Mouse (Mus musculus) neural tube, embryonic 10.5 days (tissue): ENCODE results near the gene Caskin1.

Source experiments
- DNase-seq: peaks from one replicate; pipeline ENCODE4 v3.0.0-alpha.2; 2017; ENCODE audit warnings: low spot score; ENCODE audit errors: extremely low spot score

Caskin1 gene

DNA sequence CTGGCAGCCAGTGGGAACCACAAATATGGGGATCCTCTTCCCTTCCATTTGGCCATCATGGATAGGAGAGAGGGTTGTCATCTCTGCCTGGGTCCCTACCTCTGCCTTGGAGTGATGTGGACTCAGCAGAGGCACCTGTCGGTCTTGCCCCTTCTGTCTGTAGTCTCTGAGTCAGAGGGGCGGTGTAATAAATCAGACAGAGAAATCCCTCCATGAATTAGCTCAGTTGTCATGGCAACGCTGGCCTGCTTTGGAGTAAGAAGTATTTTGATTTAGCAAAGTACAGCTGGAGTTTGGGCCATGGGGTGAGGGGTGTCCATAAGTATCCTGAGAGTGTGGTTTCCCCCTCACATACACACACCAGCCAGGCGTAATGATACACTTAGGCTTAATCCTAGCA lies 2.0 kb downstream of the Caskin1 start:
- DNase-seq, result no peak

DNA sequence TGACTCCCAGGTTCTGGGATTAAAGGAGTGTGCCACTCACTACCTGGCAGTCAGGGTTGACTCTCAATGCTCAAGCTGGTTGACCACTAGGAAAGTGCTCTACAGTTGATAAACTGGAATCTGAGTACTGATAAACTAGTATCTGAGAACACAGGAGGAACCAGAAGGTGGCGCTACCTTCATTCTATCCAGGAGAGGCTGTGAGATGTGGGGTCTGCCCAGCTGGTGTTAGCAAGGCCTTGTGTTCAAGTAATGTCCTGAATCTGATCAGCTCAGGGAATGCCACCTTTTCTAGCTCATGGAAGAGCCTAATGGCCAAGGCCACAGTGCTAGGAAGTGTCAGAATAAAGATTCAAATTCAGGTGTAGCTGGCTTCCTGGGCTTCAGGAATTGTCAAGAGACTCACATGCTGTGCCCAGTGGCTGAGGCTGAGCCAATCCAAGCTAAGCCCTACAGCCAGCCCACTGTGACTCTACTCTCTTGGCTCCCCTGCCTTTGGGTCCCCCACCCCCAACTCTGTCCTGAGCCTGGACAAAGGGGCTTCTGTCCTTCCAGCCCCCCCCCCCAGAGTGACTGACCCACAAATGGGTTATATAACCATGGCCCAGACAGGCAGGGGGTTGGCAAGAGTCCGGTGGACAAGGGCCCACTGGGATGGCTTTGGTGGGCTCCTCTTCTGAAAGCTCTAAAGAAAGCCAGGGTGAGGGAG lies 6.4 kb downstream of the Caskin1 start:
- DNase-seq, result peak; percentile 50

DNA sequence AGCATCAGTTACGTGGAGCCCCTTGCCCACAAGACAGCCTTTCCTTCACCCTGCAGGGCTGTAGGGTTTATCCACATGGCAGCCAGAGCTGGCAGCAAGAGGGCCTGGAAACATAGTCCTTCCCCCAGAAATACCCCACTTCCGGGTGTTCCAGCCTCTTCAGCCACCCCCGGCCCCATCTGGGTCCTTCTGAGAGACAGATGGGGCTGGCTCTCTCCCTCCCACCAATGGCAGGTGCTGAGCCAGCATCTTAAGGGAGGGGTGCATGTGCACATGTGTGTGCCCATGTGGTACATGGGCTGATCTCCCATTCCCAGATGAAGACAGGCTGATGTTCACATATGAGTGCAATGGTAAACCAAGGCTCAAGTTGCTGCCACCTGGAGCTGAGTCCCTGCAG lies 7.0 kb downstream of the Caskin1 start:
- DNase-seq, result no peak

DNA sequence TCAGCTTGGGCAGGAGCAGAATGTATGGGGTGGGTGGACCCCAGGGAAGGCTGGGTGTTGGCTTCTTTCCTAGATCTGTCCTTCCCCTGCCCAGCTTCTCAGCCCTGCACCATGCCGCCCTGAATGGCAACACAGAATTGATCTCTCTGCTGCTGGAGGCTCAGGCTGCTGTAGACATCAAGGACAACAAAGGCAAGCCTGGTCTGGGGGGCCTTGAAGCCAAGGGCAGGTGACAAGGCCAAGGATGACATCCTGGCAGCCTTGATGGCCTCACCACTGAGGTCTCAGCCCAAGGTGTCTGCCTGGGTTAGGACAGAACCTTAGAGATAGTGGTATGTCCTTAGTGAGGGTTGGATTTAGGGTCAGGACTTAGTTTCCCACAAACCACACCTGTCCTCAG lies 7.6 kb downstream of the Caskin1 start:
- no peak for DNase-seq

DNA sequence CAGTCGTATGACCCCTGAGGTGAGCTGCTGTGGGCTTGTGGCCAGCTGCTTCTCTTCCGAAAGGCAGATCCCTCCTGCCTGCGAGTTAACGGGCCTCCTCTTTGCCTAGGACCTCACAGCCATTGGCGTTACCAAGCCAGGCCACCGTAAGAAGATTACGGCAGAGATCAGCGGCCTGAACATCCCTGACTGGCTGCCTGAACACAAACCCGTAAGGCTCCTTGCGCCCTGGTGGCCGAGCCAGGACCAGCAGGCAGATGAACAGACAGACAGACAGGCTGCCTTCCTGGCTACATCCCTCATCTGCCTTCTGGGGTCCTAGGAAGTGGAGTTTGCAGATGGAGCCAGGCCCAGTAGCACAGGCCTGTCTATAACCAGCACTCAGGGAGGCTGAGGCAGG lies 13.8 kb downstream of the Caskin1 start:
- DNase-seq, result peak; percentile 17

DNA sequence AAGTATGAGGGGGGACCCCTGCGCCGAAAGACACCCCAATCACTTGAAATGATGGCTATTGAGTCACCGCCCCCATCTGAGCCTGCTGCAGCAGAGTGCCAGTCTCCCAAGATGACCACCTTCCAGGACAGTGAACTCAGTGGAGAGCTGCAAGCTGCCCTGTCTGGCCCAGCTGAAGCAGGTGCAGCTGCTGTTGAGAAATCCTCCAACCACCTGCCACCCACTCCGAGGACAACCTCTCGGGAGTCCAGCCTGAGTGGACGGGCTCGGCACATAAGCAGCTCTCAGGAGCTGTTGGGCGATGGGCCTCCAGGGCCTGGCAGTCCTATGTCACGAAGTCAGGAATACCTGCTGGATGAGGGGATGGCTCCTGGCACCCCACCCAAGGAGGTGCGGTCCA lies 15.7 kb downstream of the Caskin1 start:
- DNase-seq, result no peak

DNA sequence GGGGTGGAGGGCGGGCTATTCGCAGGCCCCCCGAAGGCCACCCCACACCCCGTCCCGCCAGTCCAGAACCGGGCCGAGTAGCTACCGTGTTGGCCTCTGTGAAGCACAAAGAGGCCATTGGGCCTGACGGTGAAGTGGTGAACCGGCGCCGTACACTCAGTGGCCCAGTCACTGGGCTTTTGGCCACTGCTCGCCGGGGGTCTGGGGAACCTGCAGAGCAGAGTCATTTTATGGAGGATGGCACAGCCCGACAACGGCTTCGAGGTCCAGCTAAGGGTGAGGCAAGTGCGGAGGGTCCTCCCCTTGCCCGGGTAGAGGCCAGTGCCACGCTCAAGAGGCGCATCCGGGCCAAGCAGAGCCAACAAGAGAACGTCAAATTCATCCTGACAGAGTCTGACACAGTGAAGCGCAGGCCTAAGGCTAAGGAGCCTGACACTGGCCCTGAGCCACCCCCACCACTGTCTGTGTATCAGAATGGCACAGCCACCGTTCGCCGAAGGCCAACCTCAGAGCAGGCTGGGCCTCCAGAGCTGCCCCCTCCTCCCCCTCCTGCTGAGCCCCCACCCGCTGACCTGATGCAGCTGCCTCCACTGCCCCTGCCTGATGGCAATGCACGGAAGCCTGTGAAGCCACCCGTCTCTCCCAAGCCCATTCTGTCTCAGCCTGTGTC lies 17.0 kb downstream of the Caskin1 start:
- DNase-seq, result no peak

DNA sequence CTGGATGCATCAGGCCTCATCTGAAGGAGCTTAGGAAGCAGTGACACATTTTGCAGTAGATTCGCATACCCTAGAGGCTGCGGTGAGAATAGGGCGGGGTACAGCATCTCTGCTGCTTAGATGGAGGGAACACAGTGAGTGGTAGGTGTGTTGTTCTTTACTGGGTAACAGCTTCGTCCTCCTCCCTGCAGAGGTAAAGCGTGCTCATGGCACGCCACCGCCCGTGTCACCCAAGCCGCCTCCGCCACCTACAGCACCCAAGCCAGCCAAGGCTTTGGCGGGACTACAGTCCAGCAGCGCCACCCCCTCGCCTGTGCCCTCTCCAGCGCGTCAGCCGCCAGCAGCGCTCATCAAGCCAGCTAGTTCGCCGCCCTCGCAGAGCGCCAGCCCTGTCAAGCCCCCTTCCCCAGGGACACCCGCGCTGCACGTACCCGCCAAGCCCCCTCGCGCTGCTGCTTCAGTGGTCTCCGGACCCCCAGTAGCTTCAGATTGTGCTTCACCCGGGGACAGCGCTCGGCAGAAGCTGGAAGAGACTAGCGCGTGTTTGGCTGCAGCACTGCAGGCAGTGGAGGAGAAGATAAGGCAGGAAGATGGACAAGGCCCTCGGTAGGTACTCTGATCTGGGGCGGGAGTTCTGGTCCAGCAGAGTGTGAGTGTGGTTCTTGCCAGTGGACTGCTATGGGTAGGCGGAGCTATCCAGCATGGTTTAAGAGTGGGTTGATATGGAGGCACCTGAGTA lies 18.1 kb downstream of the Caskin1 start:
- DNase-seq, result peak; percentile 18

DNA sequence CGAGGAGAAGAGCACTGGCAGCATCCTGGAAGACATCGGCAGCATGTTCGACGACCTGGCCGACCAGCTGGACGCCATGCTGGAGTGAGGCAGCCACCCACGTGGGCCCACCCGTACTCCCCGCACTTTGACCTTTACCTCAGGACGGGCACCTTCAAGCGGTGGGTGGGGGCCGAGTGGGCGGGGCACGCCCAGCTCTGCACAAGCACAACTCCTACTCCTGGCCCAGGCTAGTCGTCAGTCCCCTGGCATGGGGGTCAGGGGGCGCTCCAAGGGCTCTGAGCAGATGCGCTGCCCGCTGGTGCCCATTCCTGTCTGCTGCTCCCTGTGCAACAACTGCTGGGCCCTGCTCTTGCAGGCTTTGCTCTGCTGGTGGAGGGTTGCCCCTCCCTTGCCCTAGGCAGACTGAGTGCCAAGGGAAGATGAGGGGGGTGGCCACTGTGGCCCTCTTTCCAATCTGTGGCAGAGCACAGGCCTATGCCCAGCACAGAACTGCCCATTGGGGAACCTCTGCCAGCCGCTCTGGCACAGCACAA lies 18.8 kb downstream of the Caskin1 start:
- DNase-seq, result no peak

DNA sequence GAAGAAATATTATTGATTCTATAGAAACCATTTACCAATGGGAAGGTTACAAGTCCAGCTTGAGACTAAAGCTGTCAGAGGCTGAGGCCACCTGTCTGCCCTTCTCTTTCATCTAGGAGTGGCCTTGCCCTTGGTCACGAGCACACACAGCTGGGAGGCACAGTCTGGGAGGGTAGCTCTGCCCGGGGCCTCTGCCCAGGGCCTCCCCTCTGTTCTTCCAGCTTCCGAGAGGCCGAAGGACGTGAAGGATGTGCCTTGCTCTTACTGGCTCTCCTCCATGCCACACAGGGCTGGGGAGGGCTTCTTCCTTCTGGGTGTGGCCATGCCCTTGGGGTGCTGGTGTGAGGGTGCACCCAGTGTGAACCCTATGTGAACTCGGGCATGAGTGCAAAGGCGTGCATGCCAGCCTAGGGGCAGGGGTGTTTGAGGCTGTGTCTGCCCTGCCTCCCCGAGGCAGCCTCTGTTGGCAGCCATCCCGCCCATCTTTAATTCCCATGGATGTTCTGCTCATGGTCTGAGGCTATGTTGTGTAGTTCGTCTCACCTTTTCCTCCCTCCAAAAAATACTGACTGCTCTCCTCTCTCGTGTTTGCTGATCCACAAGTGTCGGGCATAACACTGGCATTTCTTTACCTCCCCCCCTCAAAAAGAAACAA lies 19.5 kb downstream of the Caskin1 start:
- DNase-seq, result no peak

DNA sequence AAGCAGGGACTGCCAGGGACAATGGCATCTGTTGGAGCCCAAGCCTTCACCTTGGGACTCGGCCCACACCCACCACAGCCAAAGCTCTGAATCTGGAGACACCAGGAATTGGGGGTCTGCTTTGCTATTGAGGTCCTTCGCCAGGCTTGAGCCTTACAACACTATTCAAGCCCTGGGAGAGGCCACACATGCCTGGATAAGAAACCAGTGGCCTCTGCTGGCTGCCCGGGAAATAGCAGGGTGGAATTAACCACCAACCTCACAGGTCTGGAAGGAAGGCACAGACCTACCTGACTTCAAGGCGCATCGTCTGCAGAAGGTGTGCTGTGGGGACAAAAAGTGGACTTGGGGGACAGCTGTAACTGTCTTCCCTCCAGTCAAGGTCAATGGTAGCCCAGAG lies 25.2 kb downstream of the Caskin1 start:
- DNase-seq, result peak; percentile 45

DNA sequence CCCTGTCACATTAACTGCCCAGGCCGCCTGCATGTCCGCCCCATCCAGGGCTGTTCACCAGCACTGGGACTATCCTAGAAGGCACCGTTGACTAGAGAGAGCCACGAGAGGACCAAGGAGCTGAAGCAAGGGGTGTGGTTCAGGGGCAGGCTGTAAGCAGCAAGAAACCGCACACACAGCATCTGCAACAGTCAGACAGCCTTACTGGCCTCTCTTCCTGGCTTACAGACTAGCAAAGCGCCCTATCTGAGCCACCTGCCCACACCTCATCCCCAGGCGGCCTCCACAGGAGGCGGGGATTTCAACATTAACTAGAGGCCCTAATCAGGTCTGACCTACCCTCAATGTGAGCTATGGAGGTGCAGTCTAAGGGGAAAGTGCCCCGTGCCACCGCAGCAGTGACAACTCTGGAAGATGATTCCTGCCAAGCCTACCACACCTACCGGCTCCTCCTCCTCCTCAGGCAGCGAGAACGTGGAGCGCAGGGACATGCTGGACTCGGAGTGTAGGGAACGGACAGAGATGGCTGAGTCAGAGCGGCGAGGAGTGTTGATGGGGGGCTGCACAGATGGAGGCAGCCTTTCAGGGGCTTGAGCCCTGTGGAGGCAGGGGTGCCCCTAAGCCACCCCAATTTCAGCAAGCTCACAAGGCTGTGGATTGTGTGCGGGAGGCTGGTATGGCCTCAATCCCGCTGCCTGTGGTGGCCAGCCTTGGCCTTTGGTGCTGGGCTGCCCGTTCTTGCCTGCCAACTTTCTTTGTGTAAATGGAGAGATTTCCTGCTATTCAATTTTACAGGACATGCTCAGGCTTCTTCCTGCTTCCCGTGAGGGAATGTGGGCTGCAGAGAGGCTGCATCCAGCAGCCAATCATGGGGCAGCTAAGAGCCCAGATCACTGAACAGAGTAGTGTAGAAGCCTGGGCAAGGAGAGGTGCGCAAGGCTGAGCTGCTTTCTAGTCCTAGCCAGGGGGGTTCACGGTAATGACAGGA lies 26.2 kb downstream of the Caskin1 start:
- no peak for DNase-seq

DNA sequence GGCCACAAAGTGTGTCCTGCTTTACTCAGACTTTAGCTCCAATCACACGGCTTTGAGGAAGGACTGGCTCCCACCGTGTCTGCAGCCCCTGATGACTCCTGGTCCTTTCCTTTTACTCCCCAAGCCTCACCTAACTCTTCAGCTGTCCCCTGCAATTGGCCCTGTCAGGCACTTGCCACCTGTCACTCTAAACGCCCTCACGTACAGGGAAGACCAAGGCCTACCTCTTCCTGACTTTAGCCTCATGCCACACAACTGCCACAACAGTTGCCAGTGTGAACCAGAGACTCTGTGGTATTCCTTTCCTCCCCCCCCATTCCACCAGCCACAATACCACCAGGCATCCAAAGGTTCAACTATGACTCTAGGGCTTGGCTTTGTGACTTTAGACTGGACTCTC lies 32.0 kb downstream of the Caskin1 start:
- no peak for DNase-seq

DNA sequence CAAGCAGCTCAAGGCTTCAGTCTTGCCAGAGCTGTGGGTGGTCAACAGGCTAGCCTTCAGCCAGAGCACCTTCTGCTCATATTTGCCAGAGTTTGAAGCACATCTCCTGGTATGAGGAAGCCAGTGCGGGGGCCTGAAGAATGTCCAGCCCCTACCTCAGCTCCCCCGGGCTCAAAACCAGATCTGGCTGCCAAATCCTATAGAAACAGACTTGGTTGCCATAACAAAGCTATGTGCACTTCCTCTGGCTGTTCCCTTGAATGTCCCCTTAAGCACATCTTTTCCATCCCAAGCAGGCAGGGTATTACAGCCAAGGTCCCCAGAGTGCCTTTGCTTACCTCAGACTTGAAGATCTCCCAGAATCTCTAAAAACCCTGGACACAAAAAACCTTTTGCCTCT lies 36.3 kb downstream of the Caskin1 start:
- DNase-seq, result no peak

DNA sequence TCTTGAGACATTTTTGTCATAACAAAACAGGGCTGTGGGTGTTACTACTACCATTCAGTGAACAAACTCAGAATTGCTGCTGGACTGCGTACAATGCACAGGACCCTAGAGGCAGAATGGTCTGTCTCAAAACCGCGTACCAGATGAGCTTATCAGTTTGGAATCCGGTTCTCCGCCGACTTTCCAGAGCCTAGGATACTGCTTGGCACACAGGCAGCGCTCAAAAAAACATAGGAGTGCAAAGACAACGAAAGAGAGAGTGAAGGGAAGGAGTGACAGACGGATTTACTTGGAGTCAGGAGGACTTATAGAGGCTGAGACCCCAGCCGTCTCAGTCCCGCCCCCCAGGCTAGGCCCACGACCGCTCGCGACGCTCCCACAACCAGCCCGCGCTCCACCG lies 38.9 kb downstream of the Caskin1 start:
- DNase-seq, result no peak

DNA sequence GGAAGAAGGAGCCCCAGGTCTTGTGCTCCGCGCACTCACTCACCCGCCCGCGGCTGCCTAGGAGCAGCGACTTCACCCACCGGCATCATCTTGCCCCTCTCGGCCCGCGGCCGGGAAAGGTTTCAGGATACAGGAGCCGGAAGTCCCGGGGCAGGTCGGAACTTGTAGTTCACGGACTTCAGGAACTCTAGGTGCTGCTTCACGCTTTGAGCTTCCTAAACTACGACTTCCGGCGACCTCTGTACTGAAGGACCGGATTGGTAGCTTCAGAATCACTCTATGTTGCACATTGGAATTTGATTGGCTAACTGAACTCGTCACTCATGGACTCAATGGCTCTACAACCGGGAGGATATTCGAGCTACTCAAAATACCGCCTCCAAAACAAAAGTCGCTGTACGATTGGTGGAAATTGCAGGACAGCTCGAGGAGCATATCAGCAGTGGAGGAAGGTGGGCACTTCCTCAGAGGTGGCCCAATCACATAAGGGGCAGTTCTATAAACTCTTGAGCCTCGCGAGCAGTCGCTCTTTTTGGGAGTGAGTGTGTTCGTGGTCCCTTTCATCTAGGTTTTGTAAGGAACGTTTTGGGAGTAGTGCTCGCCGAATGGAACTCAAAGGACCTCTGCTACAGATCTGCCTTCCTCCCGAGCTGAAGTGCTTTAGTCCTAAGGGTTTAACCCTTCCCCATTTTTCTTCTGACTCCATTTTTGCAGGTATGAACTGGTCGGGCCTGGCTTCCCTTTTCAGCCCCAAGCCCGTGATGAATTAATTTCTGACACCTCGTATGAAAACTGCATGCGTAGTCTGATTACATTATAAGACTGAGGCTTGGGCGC lies 39.5 kb downstream of the Caskin1 start, which contains the start of gene Traf7:
TSS of gene Traf7 (minus strand) at position 216 of the 837 bp plus-strand sequence.
- peak; percentile 92 for DNase-seq

DNA sequence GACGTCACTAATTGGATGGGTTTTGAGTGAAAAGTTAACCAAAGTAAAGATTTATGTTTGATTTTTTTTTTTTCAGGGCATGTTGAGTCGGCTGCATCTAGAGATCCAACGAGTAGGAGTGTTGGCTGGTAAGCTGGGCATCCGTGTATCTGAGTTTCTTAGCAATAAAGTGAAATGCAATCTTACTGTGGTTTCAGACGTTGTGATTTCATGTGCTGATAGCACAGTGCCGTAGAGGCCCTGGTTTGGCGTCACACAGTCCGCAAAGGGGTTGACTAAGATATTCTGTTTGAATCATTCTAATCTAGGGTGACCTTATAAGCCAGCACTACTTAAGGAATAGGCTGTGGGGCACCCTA lies 40.1 kb downstream of the Caskin1 start:
- no peak for DNase-seq

DNA sequence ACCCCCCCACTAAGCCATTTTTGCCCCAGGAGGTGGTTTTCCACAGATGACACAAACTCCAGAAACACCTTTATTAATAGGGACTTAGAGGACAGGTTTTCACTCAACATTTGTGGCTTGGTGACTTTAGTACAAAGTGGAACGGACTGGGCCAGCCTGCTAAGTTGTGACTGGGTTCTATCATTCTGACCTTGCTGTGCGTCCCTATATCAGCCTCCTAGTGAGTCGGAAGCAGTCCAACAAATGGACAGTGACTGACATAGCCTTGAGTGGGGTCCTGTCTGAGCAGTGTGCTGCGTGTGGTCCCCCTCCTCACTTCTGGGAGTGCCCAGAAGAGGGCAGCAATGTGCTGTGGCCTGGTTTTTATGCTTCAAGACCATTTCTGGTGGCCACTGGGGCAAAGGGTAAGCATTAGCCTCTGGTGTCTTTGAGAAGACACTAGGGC lies 40.6 kb downstream of the Caskin1 start:
- DNase-seq, result peak; percentile 79

DNA sequence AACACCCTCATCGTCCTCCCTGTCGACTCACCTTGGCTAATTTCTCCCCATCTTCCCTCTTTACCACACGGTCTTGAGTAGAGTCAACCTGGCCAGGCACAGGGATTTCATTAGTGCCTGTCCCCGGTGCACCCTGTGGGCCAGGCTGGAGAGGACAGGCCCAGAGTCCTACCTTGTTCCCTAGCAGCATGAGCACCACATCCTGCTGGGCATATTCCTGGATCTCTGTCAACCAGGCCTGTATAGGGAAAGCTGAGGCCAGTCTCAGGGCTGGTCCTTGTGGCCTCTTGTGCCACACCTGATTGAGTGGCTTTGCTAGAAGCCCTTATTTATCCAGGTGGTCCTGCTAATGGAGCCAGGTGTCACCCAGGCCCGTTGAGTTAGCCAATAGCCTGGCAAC lies 41.5 kb downstream of the Caskin1 start:
- DNase-seq, result no peak
